Mouse (Mus musculus): ENCODE results near the gene Cotl1. TPM values are rescaled to one million over a fixed set of nuclear protein-coding genes. Genes with fewer than 3 reads are reported as not detected.
A peak's percentile ranks its signal among the peaks of the same experiment; 100 is the strongest.

Cotl1 gene
- polyA plus RNA-seq, 1 experiment, result 428 TPM

- H3K4me3 ChIP-seq (ENCODE audit: control insufficient read depth, insufficient read depth, low read length), result no peak overlapping the region
- peaks cover 23% of the 10 kb centered on the region for H3K4me1 ChIP-seq (replicated peaks; ENCODE audit: control insufficient read depth, insufficient read depth, low read length)
- no peak for DNase-seq
- 70% methylated on average over 3 of the region's 3 CpGs for WGBS
- no peaks in the 10 kb centered on the region; the same call in 1 of the 2 replicates for H3K27me3 ChIP-seq (ENCODE audit: control insufficient read depth, insufficient read depth, low read length)
- H3K27ac ChIP-seq (ENCODE audit: control insufficient read depth, insufficient read depth, low read length), result no peak overlapping the region
- no peaks in the 10 kb centered on the region for H3K36me3 ChIP-seq (ENCODE audit: control insufficient read depth, insufficient read depth, low read length)
- no peak for TF ChIP-seq CTCF (IDR thresholded peaks at IDR 0.05; ENCODE audit: borderline replicate concordance, control insufficient read depth, extremely low read depth, insufficient read depth, low read length, poor library complexity)
- TF ChIP-seq POLR2A (IDR thresholded peaks at IDR 0.05; ENCODE audit: control insufficient read depth, extremely low read depth, insufficient read depth, low read length, poor library complexity), result no peak
These were observed 44.7 kb downstream of the Cotl1 start for GRCm38 (mm10) chr8:119795651-119796050.

DNA sequence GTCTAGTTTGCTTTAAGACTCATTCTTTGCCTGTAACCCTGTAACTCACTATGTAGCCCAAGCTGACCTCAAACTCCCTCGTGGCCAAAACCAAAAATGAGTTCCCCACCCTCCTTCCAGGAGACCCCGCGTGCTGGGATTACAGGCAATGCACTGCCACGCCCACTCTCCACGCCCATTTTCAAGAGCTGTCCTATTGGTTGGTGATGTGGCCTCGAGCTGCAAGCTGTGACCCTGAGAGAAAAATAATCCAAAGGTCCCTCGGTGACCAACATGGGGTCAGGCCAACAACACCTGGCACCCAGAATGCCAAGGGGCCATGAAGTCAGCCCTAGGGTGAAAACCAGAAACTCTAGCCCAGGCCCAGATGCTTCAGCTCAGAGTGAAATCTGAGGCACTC, 45.7 kb downstream of the Cotl1 start:
- Histone ChIP-seq H3K27ac (ENCODE audit: control insufficient read depth, insufficient read depth, low read length) (no peak overlapping the region), H3K4me3 (ENCODE audit: control insufficient read depth, insufficient read depth, low read length) (no peak overlapping the region), H3K4me1 (replicated peaks; ENCODE audit: control insufficient read depth, insufficient read depth, low read length) (peaks cover 31% of the 10 kb centered on the region), H3K27me3 (ENCODE audit: control insufficient read depth, insufficient read depth, low read length) (no peaks in the 10 kb centered on the region; the same call in 1 of the 2 replicates), H3K36me3 (ENCODE audit: control insufficient read depth, insufficient read depth, low read length) (no peaks in the 10 kb centered on the region)
- no peak for TF ChIP-seq CTCF (IDR thresholded peaks at IDR 0.05; ENCODE audit: borderline replicate concordance, control insufficient read depth, extremely low read depth, insufficient read depth, low read length, poor library complexity)
- no peak for TF ChIP-seq POLR2A (IDR thresholded peaks at IDR 0.05; ENCODE audit: control insufficient read depth, extremely low read depth, insufficient read depth, low read length, poor library complexity)
- DNase-seq, result no peak
- 88% methylated on average over 7 of the region's 7 CpGs for WGBS

GRCm38 (mm10) chr8:119791804-119792704, 48.3 kb downstream of the Cotl1 start:
- peaks cover 38% of the 10 kb centered on the region for H3K4me1 ChIP-seq (replicated peaks; ENCODE audit: control insufficient read depth, insufficient read depth, low read length)
- WGBS, result 78% methylated on average over 16 of the region's 16 CpGs
- H3K27me3 ChIP-seq (ENCODE audit: control insufficient read depth, insufficient read depth, low read length), result no peaks in the 10 kb centered on the region; the same call in 1 of the 2 replicates
- DNase-seq, result no peak
- H3K27ac ChIP-seq (ENCODE audit: control insufficient read depth, insufficient read depth, low read length), result no peak overlapping the region
- H3K36me3 ChIP-seq (ENCODE audit: control insufficient read depth, insufficient read depth, low read length), result no peaks in the 10 kb centered on the region
- no peak for TF ChIP-seq CTCF (IDR thresholded peaks at IDR 0.05; ENCODE audit: borderline replicate concordance, control insufficient read depth, extremely low read depth, insufficient read depth, low read length, poor library complexity)
- TF ChIP-seq POLR2A (IDR thresholded peaks at IDR 0.05; ENCODE audit: control insufficient read depth, extremely low read depth, insufficient read depth, low read length, poor library complexity), result no peak
- no peak overlapping the region for H3K4me3 ChIP-seq (ENCODE audit: control insufficient read depth, insufficient read depth, low read length)

GRCm38 (mm10) chr8:119789581-119789980, 50.8 kb downstream of the Cotl1 start:
- no peak for DNase-seq
- TF ChIP-seq CTCF (IDR thresholded peaks at IDR 0.05; ENCODE audit: borderline replicate concordance, control insufficient read depth, extremely low read depth, insufficient read depth, low read length, poor library complexity), result no peak
- no peak for TF ChIP-seq POLR2A (IDR thresholded peaks at IDR 0.05; ENCODE audit: control insufficient read depth, extremely low read depth, insufficient read depth, low read length, poor library complexity)
- Histone ChIP-seq H3K27ac (ENCODE audit: control insufficient read depth, insufficient read depth, low read length) (peak overlapping the region; percentile 60; the same call in 1 of the 2 replicates), H3K27me3 (ENCODE audit: control insufficient read depth, insufficient read depth, low read length) (no peaks in the 10 kb centered on the region; the same call in 1 of the 2 replicates), H3K4me1 (replicated peaks; ENCODE audit: control insufficient read depth, insufficient read depth, low read length) (peaks cover 59% of the 10 kb centered on the region), H3K4me3 (ENCODE audit: control insufficient read depth, insufficient read depth, low read length) (no peak overlapping the region), H3K36me3 (ENCODE audit: control insufficient read depth, insufficient read depth, low read length) (no peaks in the 10 kb centered on the region)
- 69% methylated on average over 7 of the region's 7 CpGs for WGBS

GRCm38 (mm10) chr8:119788607-119789381, 51.5 kb downstream of the Cotl1 start:
- TF ChIP-seq CTCF (IDR thresholded peaks at IDR 0.05; ENCODE audit: borderline replicate concordance, control insufficient read depth, extremely low read depth, insufficient read depth, low read length, poor library complexity) (no peak), POLR2A (IDR thresholded peaks at IDR 0.05; ENCODE audit: control insufficient read depth, extremely low read depth, insufficient read depth, low read length, poor library complexity) (no peak)
- DNase-seq, result no peak
- no peaks in the 10 kb centered on the region for H3K36me3 ChIP-seq (ENCODE audit: control insufficient read depth, insufficient read depth, low read length)
- no peak overlapping the region for H3K4me3 ChIP-seq (ENCODE audit: control insufficient read depth, insufficient read depth, low read length)
- 94% methylated on average over 9 of the region's 9 CpGs for WGBS
- peaks cover 67% of the 10 kb centered on the region for H3K4me1 ChIP-seq (replicated peaks; ENCODE audit: control insufficient read depth, insufficient read depth, low read length)
- peak overlapping the region; percentile 60; the same call in 1 of the 2 replicates for H3K27ac ChIP-seq (ENCODE audit: control insufficient read depth, insufficient read depth, low read length)
- H3K27me3 ChIP-seq (ENCODE audit: control insufficient read depth, insufficient read depth, low read length), result no peaks in the 10 kb centered on the region

GRCm38 (mm10) chr8:119787341-119787740, 53.0 kb downstream of the Cotl1 start:
- 18% methylated on average over 4 of the region's 4 CpGs for WGBS

More at GRCm38 (mm10) chr8:119787341-119787740, 53.0 kb downstream of the Cotl1 start:
- no peak for TF ChIP-seq POLR2A (IDR thresholded peaks at IDR 0.05; ENCODE audit: control insufficient read depth, extremely low read depth, insufficient read depth, low read length, poor library complexity)
- no peak for TF ChIP-seq CTCF (IDR thresholded peaks at IDR 0.05; ENCODE audit: borderline replicate concordance, control insufficient read depth, extremely low read depth, insufficient read depth, low read length, poor library complexity)
- no peak for DNase-seq
- no peaks in the 10 kb centered on the region for H3K36me3 ChIP-seq (ENCODE audit: control insufficient read depth, insufficient read depth, low read length)
- no peak overlapping the region for H3K4me3 ChIP-seq (ENCODE audit: control insufficient read depth, insufficient read depth, low read length)
- peaks cover 77% of the 10 kb centered on the region for H3K4me1 ChIP-seq (replicated peaks; ENCODE audit: control insufficient read depth, insufficient read depth, low read length)
- H3K27ac ChIP-seq (ENCODE audit: control insufficient read depth, insufficient read depth, low read length), result peak overlapping the region; percentile 14; the same call in 1 of the 2 replicates
- H3K27me3 ChIP-seq (ENCODE audit: control insufficient read depth, insufficient read depth, low read length), result no peaks in the 10 kb centered on the region

Data from thymus, adult 2 months (tissue).